Mouse (Mus musculus) heart, adult 9 months (tissue): ENCODE results near the gene Prmt1.
A peak's percentile ranks its signal among the peaks of the same experiment; 100 is the strongest.
"Not testable (repeated sequence)": the region's sequence is repeated elsewhere in the genome, so short reads cannot be mapped to it uniquely, and the experiment has no call there.

Source experiments
- DNase-seq, 2 experiments: peaks; one replicate each; pipeline ENCODE4 v3.0.0; 2022; ENCODE audit warnings: low spot score in 2 of 2

The Prmt1 gene

DNA sequence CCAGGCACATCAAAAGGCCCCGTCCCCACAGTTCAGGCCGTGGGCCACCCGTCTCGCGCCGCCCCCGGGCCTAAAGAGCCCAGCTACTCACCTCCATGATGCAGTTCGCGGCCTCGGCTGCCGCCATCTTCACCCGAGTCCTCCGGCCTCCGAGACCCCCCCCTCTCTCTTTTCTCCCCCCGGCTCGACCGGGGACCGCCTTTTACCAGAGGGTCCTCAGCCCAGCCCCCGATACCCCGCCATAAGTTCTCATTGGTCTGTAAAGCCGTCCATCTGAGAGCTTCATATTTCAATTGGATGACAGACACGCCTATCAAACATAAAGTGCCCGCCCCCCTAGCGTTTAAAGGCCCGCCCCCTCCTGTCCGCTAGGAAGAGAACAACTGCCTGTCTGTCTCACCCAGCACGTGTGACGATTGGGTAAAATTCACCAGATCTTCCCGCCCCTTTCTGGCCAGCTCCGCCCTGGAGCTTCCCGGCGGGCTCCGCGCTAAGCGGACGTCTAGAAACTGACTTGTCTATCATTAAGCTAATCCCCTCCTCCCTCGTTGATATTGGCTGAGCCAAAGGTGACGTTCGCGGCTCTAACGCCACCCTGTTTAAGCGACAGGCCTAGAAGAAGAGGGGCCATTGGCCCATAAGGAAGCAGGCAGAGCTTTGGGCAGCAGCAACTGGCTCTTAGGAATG is at the start of gene Prmt1:
TSS of gene Prmt1 (minus strand) at position 377 of the 687 bp plus-strand sequence.
- DNase-seq = peak; percentile 99 to 100

GRCm38 (mm10) chr7:45035631-45036030 is 49.3 kb upstream of the Prmt1 start:
- DNase-seq = no peak

DNA sequence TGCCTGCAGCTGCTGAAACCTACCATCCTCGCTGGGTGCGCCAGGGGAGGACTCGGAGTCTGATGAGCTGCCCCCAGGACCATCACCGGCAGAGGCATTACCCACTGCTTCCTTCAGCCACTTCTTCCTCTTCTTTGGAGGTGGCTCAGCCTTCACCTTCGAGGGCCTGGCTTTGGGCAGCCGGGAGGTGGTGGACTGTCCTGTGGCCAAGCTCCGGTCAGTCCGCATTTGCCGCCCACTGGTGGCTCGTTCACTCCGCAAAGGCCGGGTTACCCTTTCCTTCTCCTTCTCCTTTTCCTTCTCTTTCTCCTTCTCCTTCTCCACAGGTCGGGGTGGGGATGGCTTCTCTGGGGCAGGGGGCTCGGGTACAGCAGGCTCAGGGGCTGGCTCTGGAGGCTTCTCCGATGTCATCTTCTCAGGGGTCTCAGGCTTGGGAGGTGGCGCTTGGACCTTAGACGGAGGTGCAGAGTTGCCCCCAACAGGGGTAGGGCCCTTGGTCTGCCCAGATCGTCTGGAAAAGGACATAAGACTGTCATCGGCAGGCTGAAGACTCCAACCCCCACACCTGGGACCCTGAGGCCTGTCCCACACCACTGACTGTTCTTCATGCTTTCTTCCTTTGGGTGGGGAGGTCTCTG is 47.5 kb upstream of the Prmt1 start:
- DNase-seq = no peak

DNA sequence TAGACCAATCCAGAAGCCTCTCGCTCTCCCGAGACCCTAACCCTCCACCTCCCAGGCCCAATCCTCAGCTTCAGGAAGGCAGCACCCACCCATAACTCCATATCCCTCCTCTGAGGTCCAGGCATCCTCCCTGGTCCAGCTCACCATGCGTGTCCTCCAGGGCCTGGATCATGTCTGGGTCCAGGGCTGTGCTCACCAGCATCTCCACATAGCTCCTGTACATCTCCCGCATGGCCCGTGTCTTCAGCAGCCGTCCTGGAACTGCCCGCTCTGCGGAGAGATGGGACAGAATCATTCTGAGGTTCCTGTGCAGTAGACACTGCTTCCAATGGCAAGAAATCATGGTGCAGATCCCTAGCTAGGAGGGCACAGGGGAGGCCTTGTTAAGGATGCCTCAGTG is 44.5 kb upstream of the Prmt1 start:
- no peak for DNase-seq

DNA sequence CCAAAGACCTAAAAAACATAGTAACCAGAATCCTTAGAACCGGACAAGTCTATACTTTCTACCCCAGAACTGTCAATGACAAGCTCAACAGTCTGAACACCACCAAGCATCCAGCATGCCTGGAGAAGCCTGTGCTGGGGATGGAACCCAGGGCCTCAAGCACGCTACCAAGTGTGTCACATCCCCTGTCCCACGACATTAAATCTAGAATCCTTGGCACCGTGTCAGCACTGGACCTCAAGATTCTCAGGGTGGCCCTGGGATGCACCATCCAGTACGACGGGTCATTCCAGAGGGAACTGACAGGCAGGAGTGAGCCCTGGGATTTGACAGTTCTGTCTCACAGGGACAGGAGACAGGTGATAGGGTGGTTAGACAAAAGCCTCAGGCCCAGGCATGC is 43.6 kb upstream of the Prmt1 start:
- no peak for DNase-seq

- no peak for DNase-seq
These were observed 42.0 kb upstream of the Prmt1 start for GRCm38 (mm10) chr7:45028351-45028750.

DNA sequence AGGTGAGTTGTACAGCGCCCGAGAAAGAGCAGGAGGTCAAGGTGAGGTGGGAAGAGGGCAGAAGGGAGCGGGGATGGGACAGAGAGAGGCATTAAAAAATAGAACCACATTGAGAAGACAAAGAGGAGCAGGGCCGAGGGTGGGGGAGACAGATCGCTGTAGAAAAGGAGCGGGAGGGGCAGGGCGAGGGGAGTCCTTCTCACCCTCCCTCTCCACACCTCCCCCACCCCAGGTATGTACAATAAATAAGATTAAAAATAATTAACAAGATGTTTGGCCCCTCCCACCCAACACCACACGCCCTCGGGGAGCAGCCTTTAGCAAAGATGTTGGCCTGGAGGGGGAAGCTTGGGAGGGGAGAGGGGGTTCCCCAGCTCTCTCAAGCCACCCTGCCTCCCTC is 41.4 kb upstream of the Prmt1 start:
- DNase-seq = no peak

- DNase-seq = no peak
These were observed 39.9 kb upstream of the Prmt1 start for GRCm38 (mm10) chr7:45026256-45026655.

DNA sequence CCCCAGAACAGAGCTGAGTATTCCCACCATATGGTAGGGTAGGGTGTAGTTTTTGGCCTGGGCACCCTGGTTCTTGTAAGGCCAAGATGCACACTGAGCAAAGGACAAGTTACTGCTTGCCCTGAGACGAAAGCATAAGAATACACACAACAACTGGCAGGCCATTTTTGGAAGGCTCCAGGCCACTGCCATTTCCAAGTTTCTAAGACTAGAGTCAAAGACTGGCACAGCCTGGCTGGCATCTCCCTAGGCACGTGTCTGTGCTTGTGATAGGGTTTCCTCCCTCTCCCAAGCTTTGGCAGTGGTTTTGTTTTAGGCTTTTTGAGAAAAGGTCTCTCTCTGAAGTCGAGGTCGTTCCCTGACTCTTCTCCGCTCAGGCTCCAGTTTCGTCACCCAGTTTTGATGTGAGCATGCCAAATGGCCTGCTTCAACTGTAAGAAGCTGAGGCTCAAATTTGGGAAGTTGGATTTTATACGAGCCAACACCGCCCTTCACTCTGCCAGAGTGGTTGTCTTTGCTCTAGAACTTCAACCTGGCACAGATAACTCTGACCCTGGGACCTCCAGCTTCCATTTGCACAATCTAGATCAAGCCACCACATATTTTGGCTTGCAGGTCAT is 39.3 kb upstream of the Prmt1 start:
- no peak for DNase-seq

GRCm38 (mm10) chr7:45024281-45025248 is 38.2 kb upstream of the Prmt1 start:
- DNase-seq = no peak

DNA sequence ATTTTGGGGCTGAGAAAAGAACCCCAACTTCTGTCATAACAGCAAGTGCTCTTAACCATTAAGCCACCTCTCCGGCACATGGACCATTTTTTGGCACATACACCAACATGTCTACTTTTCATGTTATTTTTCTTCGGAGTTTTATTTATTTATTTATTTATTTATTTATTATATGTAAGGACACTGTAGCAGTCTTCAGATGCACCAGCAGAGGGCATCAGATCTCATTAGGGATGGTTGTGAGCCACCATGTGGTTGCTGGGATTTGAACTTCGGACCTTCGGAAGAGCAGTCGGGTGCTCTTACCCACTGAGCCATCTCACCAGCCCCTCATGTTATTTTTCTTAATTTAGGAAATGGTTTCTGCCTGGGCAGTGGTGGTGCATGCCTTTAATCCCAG is 37.3 kb upstream of the Prmt1 start:
- not testable (repeated sequence) for DNase-seq

GRCm38 (mm10) chr7:45020225-45020624 is 33.9 kb upstream of the Prmt1 start:
- no peak for DNase-seq

DNA sequence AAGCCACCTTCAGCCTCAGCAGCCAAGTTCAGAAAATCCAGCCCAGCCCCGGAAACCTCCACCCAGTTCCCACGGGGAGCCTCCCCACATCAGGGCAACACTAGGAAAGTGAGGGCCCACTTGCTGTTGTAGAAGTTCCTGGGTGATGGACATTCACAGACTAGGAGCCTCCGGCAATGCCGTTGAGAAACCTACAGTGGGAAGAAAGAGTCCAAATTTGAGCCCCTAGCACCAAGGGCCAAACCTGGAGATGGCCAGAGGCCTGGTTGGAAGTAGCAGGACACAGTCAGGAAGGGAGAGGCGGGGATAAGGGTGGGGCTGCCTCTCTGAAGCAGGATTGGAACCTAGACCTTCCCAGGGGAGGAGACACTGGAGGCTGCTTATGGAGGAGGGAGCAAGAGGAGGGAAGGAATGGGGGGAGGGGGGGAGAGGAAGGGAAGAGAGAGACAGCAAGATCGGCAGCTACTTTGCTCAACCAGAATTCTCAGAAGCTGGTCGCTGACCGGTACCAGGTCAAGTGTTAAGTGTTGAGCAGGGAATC is 32.7 kb upstream of the Prmt1 start:
- peak; percentile 92 for DNase-seq

- DNase-seq = peak; percentile 99
These were observed 31.1 kb upstream of the Prmt1 start, which contains the start of gene Rras for GRCm38 (mm10) chr7:45017242-45018061. Gene Rras (plus strand): TSS chr7:45017961.

- no peak for DNase-seq
These were observed 30.4 kb upstream of the Prmt1 start for GRCm38 (mm10) chr7:45016761-45017160.

DNA sequence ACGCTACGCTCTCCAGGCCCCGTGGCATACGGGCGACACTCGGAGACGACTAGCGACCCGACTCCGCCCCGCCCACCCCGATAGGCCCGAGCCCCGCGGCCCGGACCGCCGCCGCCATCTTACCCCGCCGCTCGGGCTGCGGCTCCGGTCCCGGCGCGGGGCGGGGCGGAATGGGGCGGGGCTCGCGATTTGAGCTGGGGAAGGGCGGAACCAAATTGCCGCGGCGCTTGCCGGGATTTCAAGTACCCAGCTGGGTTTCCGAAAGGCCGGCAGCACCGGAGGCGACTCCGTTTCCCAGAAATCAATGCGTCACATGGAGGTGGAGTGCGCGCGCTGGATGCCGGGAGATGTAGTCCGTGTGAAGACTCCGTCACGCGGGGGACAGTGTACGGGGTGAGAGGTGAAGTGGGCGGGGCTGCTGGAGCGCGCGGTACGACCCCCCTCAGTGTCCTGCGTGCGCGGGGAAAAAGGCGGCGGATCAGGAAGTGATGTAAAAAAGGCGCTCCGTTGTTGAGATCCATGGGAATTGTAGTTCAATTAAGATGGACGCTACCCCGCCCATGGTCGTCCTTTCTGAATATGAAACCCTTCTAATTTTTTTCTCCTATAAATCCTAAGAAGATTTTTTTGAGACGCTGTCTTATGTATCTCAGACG is 29.7 kb upstream of the Prmt1 start, which contains the start of gene Scaf1:
TSS of gene Scaf1 (minus strand) at position 407 of the 656 bp plus-strand sequence.
- DNase-seq = peak; percentile 100

GRCm38 (mm10) chr7:45015344-45015956 is 29.1 kb upstream of the Prmt1 start:
- no peak for DNase-seq

DNA sequence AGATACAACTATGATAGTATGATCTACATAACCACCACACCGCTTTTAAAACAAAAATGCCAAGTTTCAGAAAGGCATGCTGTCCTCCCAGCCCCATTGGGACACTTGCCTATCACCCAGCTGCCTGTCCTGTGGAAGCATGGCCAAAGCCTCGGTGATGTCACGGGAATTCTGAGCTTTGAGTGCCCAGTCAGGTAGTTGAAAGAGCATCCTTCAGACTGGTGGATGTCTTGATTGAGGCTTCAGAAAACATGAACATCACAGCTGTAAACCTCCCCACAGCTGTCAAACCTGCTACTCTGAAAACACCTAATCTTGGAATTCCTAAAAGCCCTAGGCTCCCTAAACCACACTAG is 27.7 kb upstream of the Prmt1 start:
- no peak for DNase-seq

DNA sequence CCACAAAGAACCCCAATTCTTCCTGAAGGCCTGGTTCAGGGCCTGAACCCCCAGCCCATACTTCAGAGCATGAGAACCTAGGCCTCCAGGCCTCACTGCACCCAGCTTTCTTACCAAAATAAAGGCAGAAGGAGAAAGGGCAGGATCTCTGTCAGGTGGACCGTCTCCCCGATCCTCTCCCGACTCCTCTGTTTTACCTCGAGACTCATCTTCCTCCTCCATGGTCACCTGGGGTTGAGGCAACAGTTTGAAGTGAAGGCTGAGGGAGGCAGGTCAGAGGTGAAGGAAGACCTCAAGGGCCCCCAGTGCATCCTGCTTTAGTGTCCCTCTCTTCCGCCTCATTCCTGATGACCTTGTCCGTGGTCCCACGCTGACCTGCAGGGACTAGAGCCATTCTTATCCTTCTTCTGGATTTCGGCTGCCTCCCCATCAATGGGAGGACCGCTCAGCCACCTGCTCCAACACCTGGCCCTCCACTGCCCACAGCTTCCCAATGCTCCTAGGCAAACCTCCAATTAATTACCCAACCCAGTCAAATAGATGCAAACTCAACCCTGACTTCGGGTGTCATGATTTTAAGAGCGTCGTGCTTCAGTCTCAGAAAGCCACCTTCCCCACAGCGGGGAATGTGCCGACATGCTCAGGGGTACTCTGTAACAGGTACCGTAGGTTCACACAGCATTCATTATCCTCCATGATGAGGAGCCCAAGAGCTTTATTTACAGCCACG is 27.2 kb upstream of the Prmt1 start:
- DNase-seq = no peak
